Mouse (Mus musculus) embryonic fibroblast, embryonic 13.5 days (primary cell): ENCODE measurements around the gene B3galt5. TPM values are rescaled to one million over a fixed set of nuclear protein-coding genes. Genes with fewer than 3 reads are reported as not detected.

Experiments
- H3K27ac ChIP-seq: 2 replicates; pipeline ENCODE4 v1.5.1; 2012; ENCODE audit warnings: low read length, control low read depth, inconsistent platforms; ENCODE audit not compliant: insufficient read depth
- H3K4me1 ChIP-seq: 2 replicates; pipeline ENCODE4 v1.6.1; 2011; ENCODE audit warnings: low read length; ENCODE audit not compliant: control insufficient read depth, insufficient read depth
- H3K4me3 ChIP-seq: 2 replicates; pipeline ENCODE4 v1.5.1; 2011; ENCODE audit warnings: mild to moderate bottlenecking, control low read depth, low read length; ENCODE audit not compliant: insufficient read depth
- CTCF ChIP-seq: IDR thresholded peaks from 2 replicates; pipeline ENCODE4 v1.5.1; 2011; ENCODE audit warnings: mild to moderate bottlenecking, control low read depth, low read length, moderate library complexity, borderline replicate concordance; ENCODE audit not compliant: insufficient read depth
- POLR2A ChIP-seq: IDR thresholded peaks from 2 replicates; pipeline ENCODE4 v1.6.1; 2011; ENCODE audit warnings: low read depth, mild to moderate bottlenecking, control low read depth, low read length, moderate library complexity
- polyA plus RNA-seq: library from polyadenylated mRNA; stranded (reverse); fragments of >200 nt; gene quantifications from 2 replicates; pipeline ENCODE4 v1.2.4, GENCODE M21; 2011; ENCODE audit warnings: low read depth; ENCODE audit not compliant: missing spikeins, insufficient read length

Gene B3galt5
- polyA plus RNA-seq, 1 experiment: not detected

- no peak for TF ChIP-seq CTCF
- no peak for TF ChIP-seq POLR2A
- no peak overlapping the region for H3K27ac ChIP-seq
- H3K4me3 ChIP-seq: no peak overlapping the region
- H3K4me1 ChIP-seq: no peaks in the 10 kb centered on the region
These were observed 118.4 kb downstream of the B3galt5 start for GRCm38 (mm10) chr16:96353996-96354395.

DNA sequence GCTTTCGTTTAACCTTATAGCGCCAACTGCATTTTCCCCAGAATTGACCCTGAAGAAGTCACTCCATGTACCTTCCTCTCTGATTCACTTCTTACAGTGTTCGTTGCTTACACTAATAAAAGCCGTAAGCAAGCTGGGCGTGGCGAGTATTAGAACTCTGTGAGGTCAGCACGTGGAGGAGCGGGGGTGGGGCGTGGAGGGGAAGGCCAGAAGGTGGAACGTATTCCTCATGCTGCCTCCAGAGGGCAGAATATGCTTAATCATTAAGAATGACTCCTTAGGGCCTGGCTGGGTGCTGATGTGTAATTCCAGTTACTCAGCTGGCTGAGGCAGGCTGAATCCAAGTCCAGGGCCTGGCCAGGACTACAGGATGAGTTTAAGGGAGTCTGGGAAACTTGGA, 122.3 kb downstream of the B3galt5 start:
- Histone ChIP-seq H3K4me1 (no peaks in the 10 kb centered on the region), H3K27ac (no peak overlapping the region), H3K4me3 (peak overlapping the region; percentile 38)
- TF ChIP-seq POLR2A: no peak
- peak; percentile 36; the same call in 1 of the 2 replicates for TF ChIP-seq CTCF

- TF ChIP-seq POLR2A: no peak
- TF ChIP-seq CTCF: no peak
- no peak overlapping the region for H3K27ac ChIP-seq
- no peaks in the 10 kb centered on the region for H3K4me1 ChIP-seq
- H3K4me3 ChIP-seq: no peak overlapping the region
These were observed 125.9 kb downstream of the B3galt5 start for GRCm38 (mm10) chr16:96361305-96362124.

- TF ChIP-seq CTCF (no peak), POLR2A (no peak)
- Histone ChIP-seq H3K4me1 (no peaks in the 10 kb centered on the region), H3K4me3 (no peak overlapping the region), H3K27ac (no peak overlapping the region)
These were observed 127.3 kb downstream of the B3galt5 start for GRCm38 (mm10) chr16:96362873-96363272.

GRCm38 (mm10) chr16:96363277-96363676, 127.7 kb downstream of the B3galt5 start:
- TF ChIP-seq CTCF (no peak), POLR2A (no peak)
- no peak overlapping the region for H3K4me3 ChIP-seq
- H3K27ac ChIP-seq: no peak overlapping the region
- H3K4me1 ChIP-seq: no peaks in the 10 kb centered on the region

DNA sequence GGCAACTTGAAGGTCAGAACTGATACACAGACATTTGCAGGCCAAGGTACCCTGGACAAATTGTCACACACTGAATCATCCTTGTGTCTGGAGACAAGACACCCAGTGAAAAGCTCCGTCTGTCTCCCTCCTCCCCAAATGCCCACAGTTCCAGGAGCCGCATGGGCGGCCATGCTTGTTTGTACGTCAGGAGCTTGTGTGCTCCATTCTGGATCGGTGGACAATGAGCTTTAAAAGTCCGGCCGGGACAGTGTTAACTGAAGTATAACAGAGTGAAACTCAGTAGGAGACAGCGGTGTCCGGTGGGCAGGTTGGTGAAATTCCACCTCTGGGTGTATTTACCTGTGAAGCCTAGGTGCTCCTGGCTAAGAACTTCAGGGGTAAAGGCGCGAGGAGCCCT, 129.3 kb downstream of the B3galt5 start:
- Histone ChIP-seq H3K4me3 (no peak overlapping the region), H3K27ac (no peak overlapping the region), H3K4me1 (no peaks in the 10 kb centered on the region)
- no peak for TF ChIP-seq CTCF
- TF ChIP-seq POLR2A: no peak

Other genes with a start within 250 kb of the B3galt5 start
- 37.0 and 40.3 TPM in 2 replicates for gene Psmg1, start 244.8 kb upstream of the B3galt5 start, polyA plus RNA-seq
- gene Brwd1, start 153.3 kb upstream of the B3galt5 start, polyA plus RNA-seq: 79.1 and 122 TPM in 2 replicates
- 261 and 299 TPM in 2 replicates for gene Hmgn1, start 108.1 kb upstream of the B3galt5 start, polyA plus RNA-seq
- gene Wrb, start 90.4 kb upstream of the B3galt5 start, polyA plus RNA-seq: 28.5 and 35.2 TPM in 2 replicates
- gene Lca5l, start 43.5 kb upstream of the B3galt5 start, polyA plus RNA-seq: 1.1 and 1.4 TPM in 2 replicates
- gene Sh3bgr, start 35.4 kb upstream of the B3galt5 start, polyA plus RNA-seq: 6.3 and 6.9 TPM in 2 replicates
- gene Itgb2l, start 207.8 kb downstream of the B3galt5 start, polyA plus RNA-seq: not detected in 2 replicates
- 1.8 TPM in 1 of 2 replicates, not detected in the other for gene Pcp4, start 231.8 kb downstream of the B3galt5 start, polyA plus RNA-seq